Mouse (Mus musculus) macrophage (primary cell): ENCODE data around the gene Gm16867. TPM values are rescaled to one million over a fixed set of nuclear protein-coding genes. Genes with fewer than 3 reads are reported as not detected.
"Not testable (repeated sequence)": the region's sequence is repeated elsewhere in the genome, so short reads cannot be mapped to it uniquely, and the experiment has no call there.

Source experiments
- H3K27ac ChIP-seq: fragments of 350-480 bp; formaldehyde crosslinking; 2 replicates; pipeline ENCODE4 v1.9.0; 2021
- H3K36me3 ChIP-seq: fragments of 350-480 bp; formaldehyde crosslinking; 2 replicates; pipeline ENCODE4 v1.9.0; 2021; ENCODE audit errors: inconsistent target
- H3K4me3 ChIP-seq: fragments of 350-480 bp; formaldehyde crosslinking; 2 replicates; pipeline ENCODE4 v1.9.0; 2021; ENCODE audit errors: inconsistent target
- H3K79me2 ChIP-seq: fragments of 350-480 bp; formaldehyde crosslinking; 2 replicates; pipeline ENCODE4 v1.9.0; 2021; ENCODE audit errors: inconsistent target
- WGBS: methylation state at CpG from one replicate; pipeline ENCODE4 v1.1.7; 2026; ENCODE audit warnings: inconsistent platforms; ENCODE audit not compliant: missing documents; 5-methylcytosine and 5-hydroxymethylcytosine counted together
- polyA plus RNA-seq: library from polyadenylated mRNA; stranded (reverse); fragments of 250-400 nt; gene quantifications from 3 replicates; pipeline ENCODE4 v1.2.4, GENCODE M21; 2018; ENCODE audit warnings: inconsistent platforms

Gene Gm16867
- polyA plus RNA-seq, 1 experiment from 2014 or later: 5.3 TPM

GRCm38 (mm10) chr14:69488001-69488400 is 15.2 kb downstream of the Gm16867 start:
- no CpG with 5 or more reads among the region's 10 CpGs for WGBS
- not testable (repeated sequence) for H3K4me3 ChIP-seq, H3K36me3 ChIP-seq, H3K27ac ChIP-seq, H3K79me2 ChIP-seq

GRCm38 (mm10) chr14:69485466-69486135 is 17.6 kb downstream of the Gm16867 start:
- not testable (repeated sequence) for H3K4me3 ChIP-seq, H3K36me3 ChIP-seq, H3K27ac ChIP-seq, H3K79me2 ChIP-seq
- no CpG with 5 or more reads among the region's 18 CpGs for WGBS

- not testable (repeated sequence) for H3K79me2 ChIP-seq, H3K4me3 ChIP-seq, H3K36me3 ChIP-seq, H3K27ac ChIP-seq
- WGBS: no CpG with 5 or more reads among the region's 11 CpGs
Observed at GRCm38 (mm10) chr14:69473941-69474646, 29.1 kb downstream of the Gm16867 start.

GRCm38 (mm10) chr14:69473322-69473721 is 29.8 kb downstream of the Gm16867 start:
- not testable (repeated sequence) for H3K36me3 ChIP-seq, H3K4me3 ChIP-seq, H3K27ac ChIP-seq, H3K79me2 ChIP-seq
- WGBS: no CpG with 5 or more reads among the region's 2 CpGs

- H3K27ac ChIP-seq, H3K4me3 ChIP-seq, H3K79me2 ChIP-seq, H3K36me3 ChIP-seq: not testable (repeated sequence)
- no CpG with 5 or more reads among the region's 8 CpGs for WGBS
Observed at GRCm38 (mm10) chr14:69470122-69470708, 32.9 kb downstream of the Gm16867 start.

- not testable (repeated sequence) for H3K79me2 ChIP-seq, H3K27ac ChIP-seq, H3K36me3 ChIP-seq, H3K4me3 ChIP-seq
- no CpG with 5 or more reads among the region's 17 CpGs for WGBS
Observed at GRCm38 (mm10) chr14:69467612-69468366, 35.4 kb downstream of the Gm16867 start.

GRCm38 (mm10) chr14:69464465-69464864 is 38.7 kb downstream of the Gm16867 start:
- not testable (repeated sequence) for H3K4me3 ChIP-seq, H3K27ac ChIP-seq, H3K36me3 ChIP-seq, H3K79me2 ChIP-seq
- WGBS: no CpG with 5 or more reads among the region's 4 CpGs

GRCm38 (mm10) chr14:69457691-69458090 is 45.5 kb downstream of the Gm16867 start:
- H3K79me2 ChIP-seq, H3K27ac ChIP-seq, H3K4me3 ChIP-seq, H3K36me3 ChIP-seq: not testable (repeated sequence)
- no CpG with 5 or more reads among the region's 5 CpGs for WGBS

GRCm38 (mm10) chr14:69454640-69455039 is 48.5 kb downstream of the Gm16867 start:
- H3K4me3 ChIP-seq, H3K36me3 ChIP-seq, H3K79me2 ChIP-seq, H3K27ac ChIP-seq: not testable (repeated sequence)
- no CpG with 5 or more reads among the region's 9 CpGs for WGBS

- H3K4me3 ChIP-seq, H3K79me2 ChIP-seq, H3K27ac ChIP-seq, H3K36me3 ChIP-seq: not testable (repeated sequence)
- WGBS: no CpG with 5 or more reads among the region's 10 CpGs
Observed at GRCm38 (mm10) chr14:69448845-69449244, 54.3 kb downstream of the Gm16867 start.

- not testable (repeated sequence) for H3K4me3 ChIP-seq, H3K79me2 ChIP-seq, H3K36me3 ChIP-seq, H3K27ac ChIP-seq
- no CpG with 5 or more reads among the region's 1 CpGs for WGBS
Observed at GRCm38 (mm10) chr14:69447006-69447405, 56.2 kb downstream of the Gm16867 start.

GRCm38 (mm10) chr14:69443092-69443692 is 60.0 kb downstream of the Gm16867 start:
- not testable (repeated sequence) for H3K36me3 ChIP-seq, H3K4me3 ChIP-seq, H3K79me2 ChIP-seq, H3K27ac ChIP-seq
- WGBS: no CpG with 5 or more reads among the region's 7 CpGs

- WGBS: no CpG with 5 or more reads among the region's 7 CpGs
- H3K4me3 ChIP-seq, H3K36me3 ChIP-seq, H3K27ac ChIP-seq, H3K79me2 ChIP-seq: not testable (repeated sequence)
Observed at GRCm38 (mm10) chr14:69440955-69441354, 62.2 kb downstream of the Gm16867 start.

GRCm38 (mm10) chr14:69438678-69439214 is 64.4 kb downstream of the Gm16867 start:
- H3K36me3 ChIP-seq, H3K27ac ChIP-seq, H3K4me3 ChIP-seq, H3K79me2 ChIP-seq: not testable (repeated sequence)
- WGBS: no CpG with 5 or more reads among the region's 7 CpGs
